Mouse (Mus musculus): ENCODE results near the gene Fancb.

Fancb gene

DNA sequence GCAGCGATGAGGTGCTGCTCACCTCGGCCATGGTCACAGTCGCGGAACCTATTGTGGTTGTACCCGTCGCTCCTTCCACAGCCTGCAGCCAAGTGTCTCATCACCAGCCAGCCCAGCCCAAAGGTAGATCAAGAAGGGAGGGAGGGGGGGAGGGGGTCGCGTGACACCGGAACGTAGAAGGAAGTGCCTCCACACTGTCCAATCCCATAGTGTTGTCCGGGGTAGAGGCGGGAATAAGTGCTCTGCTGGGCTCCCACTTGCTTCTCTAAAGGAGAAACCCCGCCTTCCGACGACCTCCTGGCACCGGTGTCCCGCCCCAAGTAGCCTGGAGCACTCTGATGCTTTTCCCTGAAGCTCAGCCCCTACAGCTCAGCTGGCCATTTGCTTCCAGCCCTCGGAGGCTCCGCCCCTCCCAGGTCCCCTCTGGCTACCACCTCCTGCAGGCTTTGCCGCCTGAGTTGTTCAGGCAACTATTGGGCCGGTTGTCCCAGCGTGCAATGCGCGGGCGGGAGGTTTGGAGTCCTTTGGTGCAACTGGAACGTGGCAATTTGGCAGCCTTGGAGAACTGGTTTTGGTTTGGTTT is at the start of gene Fancb, which contains the start of gene Mospd2:
Gene Fancb, plus strand, starts transcription at position 400 of the 583 bp plus-strand sequence.
Gene Mospd2, minus strand, starts transcription at position 183 of the 583 bp plus-strand sequence.
- DNase-seq (ENCODE audit: extremely low spot score, low read depth, low spot score) = peak; percentile 44

DNA sequence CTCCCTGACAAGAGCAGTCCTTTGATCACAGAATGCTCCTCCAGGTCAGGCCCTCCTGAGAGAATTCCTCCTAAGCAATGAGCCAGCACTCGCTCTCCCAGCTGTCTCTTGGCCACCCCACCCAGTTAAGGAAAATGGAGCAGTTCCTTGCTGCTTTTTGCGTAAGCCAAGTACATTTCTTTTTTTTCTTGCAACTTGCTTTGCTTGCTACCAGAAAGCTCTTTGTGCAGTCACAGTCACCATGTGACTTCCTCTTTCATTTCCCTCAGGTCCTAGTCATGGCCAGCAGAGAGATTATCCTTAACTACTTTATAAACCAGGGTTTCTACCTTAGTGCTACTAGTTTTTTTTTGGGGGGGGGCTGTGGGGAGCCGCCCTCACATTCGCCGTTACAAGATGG is 38.9 kb upstream of the Fancb start:
- no peak for DNase-seq (ENCODE audit: extremely low spot score, low read depth, low spot score)

DNA sequence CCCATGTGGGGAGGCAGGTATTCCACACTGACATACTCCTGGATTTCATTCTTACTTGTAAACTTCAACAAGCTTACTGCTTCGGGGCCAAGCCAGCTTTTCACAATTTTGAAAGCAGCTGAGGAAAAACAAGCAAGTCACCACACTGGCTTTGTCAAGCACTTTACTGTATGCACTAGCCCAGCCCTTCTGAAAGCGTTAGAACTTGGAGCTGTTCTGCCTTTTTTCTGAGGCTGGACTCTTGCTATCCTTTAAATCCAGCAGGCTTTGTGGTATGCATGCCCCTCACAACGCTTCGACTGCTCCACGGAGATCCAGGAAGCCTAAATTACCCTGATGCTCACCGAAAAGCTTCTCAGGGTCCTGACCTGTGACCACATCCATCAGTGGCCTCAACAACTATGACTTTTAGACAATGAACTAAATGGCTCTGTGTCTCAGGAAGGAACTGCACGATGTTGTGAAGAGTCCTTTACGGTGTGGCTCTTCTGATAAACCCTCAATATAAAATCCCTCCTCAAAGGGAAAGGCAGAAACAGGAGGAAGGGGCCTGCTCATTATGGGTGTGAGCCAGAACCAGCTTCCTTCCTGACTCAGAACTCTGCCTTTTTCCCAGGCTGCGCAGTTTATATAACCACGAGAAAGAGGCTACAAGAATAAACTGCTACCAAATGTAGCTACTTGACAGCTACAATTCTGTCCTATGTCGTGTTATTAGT is 28.4 kb upstream of the Fancb start:
- DNase-seq (ENCODE audit: extremely low spot score, low read depth, low spot score) = no peak

- DNase-seq (ENCODE audit: extremely low spot score, low read depth, low spot score) = no peak
Observed at GRCm38 (mm10) chrX:164952601-164953375, 27.6 kb upstream of the Fancb start.

GRCm38 (mm10) chrX:164965750-164966448 is 14.5 kb upstream of the Fancb start:
- DNase-seq (ENCODE audit: extremely low spot score, low read depth, low spot score) = no peak

DNA sequence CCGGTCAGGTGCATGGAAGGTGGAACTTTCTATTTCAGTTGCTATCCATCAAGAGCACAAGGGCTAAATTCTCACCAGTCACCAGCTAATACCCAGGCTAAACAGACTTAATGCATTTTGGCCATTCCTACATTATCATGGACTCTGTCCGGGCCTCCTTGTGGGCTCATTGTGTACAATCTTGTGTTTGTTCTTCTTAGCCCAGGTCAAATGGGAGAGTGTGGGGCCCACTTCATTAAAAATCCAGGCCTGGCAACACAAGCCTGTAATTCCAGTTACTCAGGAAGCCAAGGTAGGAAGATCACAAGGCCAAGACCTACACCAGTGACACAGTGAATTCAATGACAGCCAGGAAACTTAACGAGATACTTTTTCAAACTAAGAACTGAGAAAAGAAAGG is 9.2 kb upstream of the Fancb start:
- DNase-seq (ENCODE audit: extremely low spot score, low read depth, low spot score) = no peak

GRCm38 (mm10) chrX:164978866-164979265 is 1.5 kb upstream of the Fancb start:
- no peak for DNase-seq (ENCODE audit: extremely low spot score, low read depth, low spot score)

- DNase-seq (ENCODE audit: extremely low spot score, low read depth, low spot score) = no peak
Observed at GRCm38 (mm10) chrX:165003141-165003540, 22.7 kb downstream of the Fancb start.

DNA sequence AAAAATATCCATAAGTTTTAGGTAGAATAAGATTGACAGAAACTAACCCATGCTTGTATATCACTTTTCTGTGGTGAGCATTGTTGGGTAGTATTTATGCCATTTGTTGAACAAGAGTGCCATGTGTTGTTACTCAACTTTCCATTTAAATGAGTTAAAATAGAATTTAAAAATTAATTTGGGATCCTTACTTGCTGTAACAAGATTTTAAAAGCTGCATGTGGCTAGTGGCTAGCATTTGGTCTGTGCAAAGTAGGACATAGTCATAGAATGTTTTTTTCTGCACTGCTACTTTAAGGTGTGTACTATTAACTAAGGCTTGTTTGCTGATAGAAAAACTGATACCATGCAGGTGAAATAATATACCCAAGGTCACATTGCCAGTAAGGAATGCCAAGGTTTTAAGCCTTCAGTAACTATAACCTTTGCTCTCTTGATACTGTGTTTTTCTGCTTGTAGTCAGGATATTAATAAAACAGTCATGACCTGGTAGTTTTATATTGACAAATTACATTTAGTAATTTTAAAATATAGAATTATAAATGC is 24.5 kb downstream of the Fancb start, which contains the start of gene Gm17604:
Gene Gm17604, minus strand, starts transcription at position 51 of the 546 bp plus-strand sequence.
- DNase-seq (ENCODE audit: extremely low spot score, low read depth, low spot score) = no peak
